Mouse (Mus musculus) olfactory bulb, adult 2 months (tissue): Measurements from ENCODE around the gene Sh3bp5. TPM values are rescaled to one million over a fixed set of nuclear protein-coding genes. Genes with fewer than 3 reads are reported as not detected.

ENCODE experiments used
- H3K27ac ChIP-seq: fragments of 200-500 bp; 2 replicates; pipeline ENCODE4 v1.5.1; 2012; ENCODE audit warnings: low read depth, low read length; ENCODE audit not compliant: insufficient read depth
- H3K4me1 ChIP-seq: fragments of 200-500 bp; 2 replicates; pipeline ENCODE4 v1.6.1; 2012; ENCODE audit warnings: low read length; ENCODE audit not compliant: control insufficient read depth, insufficient read depth
- H3K4me3 ChIP-seq: fragments of 200-500 bp; 2 replicates; pipeline ENCODE4 v1.5.1; 2012; ENCODE audit warnings: mild to moderate bottlenecking, low read depth, low read length, moderate library complexity; ENCODE audit not compliant: insufficient read depth
- CTCF ChIP-seq: fragments of 200-500 bp; IDR thresholded peaks from 2 replicates; pipeline ENCODE4 v1.5.1; 2012; ENCODE audit warnings: low read depth, mild to moderate bottlenecking, low read length, moderate library complexity; ENCODE audit not compliant: insufficient read depth
- POLR2A ChIP-seq: fragments of 200-500 bp; IDR thresholded peaks from 2 replicates; pipeline ENCODE4 v1.6.1; 2012; ENCODE audit warnings: mild to moderate bottlenecking, low read depth, low read length, moderate library complexity; ENCODE audit not compliant: insufficient read depth
- WGBS: fragments of 180-500 bp; shearing (Covaris S2); methylation state at CpG from one replicate; pipeline ENCODE4 v1.1.7; 2018; 5-methylcytosine and 5-hydroxymethylcytosine counted together
- polyA plus RNA-seq: library from polyadenylated mRNA; stranded (reverse); fragments of >200 nt; gene quantifications from 2 replicates; pipeline ENCODE4 v1.2.4, GENCODE M21; 2012; ENCODE audit warnings: low replicate concordance; ENCODE audit not compliant: missing spikeins, insufficient read depth, insufficient read length

Gene Sh3bp5
- polyA plus RNA-seq, 1 experiment: not detected

GRCm38 (mm10) chr14:31414967-31415376 lies 20.9 kb downstream of the Sh3bp5 start:
- 79% methylated on average over 7 of the region's 7 CpGs for WGBS
- Histone ChIP-seq H3K4me3 (no peak overlapping the region), H3K4me1 (peaks cover 40% of the 10 kb centered on the region), H3K27ac (no peak overlapping the region)
- no peak for TF ChIP-seq POLR2A
- TF ChIP-seq CTCF: no peak

GRCm38 (mm10) chr14:31414235-31414966 lies 21.5 kb downstream of the Sh3bp5 start:
- H3K27ac ChIP-seq: no peak overlapping the region
- no peak for TF ChIP-seq CTCF
- TF ChIP-seq POLR2A: no peak
- no peak overlapping the region for H3K4me3 ChIP-seq
- 78% methylated on average over 10 of the region's 10 CpGs for WGBS
- peaks cover 40% of the 10 kb centered on the region for H3K4me1 ChIP-seq

- Histone ChIP-seq H3K4me1 (peaks cover 40% of the 10 kb centered on the region), H3K4me3 (no peak overlapping the region), H3K27ac (no peak overlapping the region)
- 56% methylated on average over 6 of the region's 6 CpGs for WGBS
- TF ChIP-seq CTCF: no peak
- TF ChIP-seq POLR2A: no peak
These were observed 22.3 kb downstream of the Sh3bp5 start for GRCm38 (mm10) chr14:31413475-31414086.

GRCm38 (mm10) chr14:31412651-31413056 lies 23.2 kb downstream of the Sh3bp5 start:
- H3K4me1 ChIP-seq: peaks cover 37% of the 10 kb centered on the region
- H3K27ac ChIP-seq: no peak overlapping the region
- 86% methylated on average over 10 of the region's 10 CpGs for WGBS
- TF ChIP-seq POLR2A (no peak), CTCF (no peak)
- no peak overlapping the region for H3K4me3 ChIP-seq

- Histone ChIP-seq H3K4me3 (no peak overlapping the region), H3K4me1 (peaks cover 26% of the 10 kb centered on the region; the same call in 1 of the 2 replicates), H3K27ac (no peak overlapping the region)
- WGBS: 94% methylated on average over 4 of the region's 4 CpGs
- no peak for TF ChIP-seq POLR2A
- TF ChIP-seq CTCF: no peak
These were observed 25.1 kb downstream of the Sh3bp5 start for GRCm38 (mm10) chr14:31410737-31411136.

- no peak overlapping the region for H3K27ac ChIP-seq
- 95% methylated on average over 9 of the region's 9 CpGs for WGBS
- no peak for TF ChIP-seq POLR2A
- H3K4me1 ChIP-seq: peaks cover 22% of the 10 kb centered on the region; the same call in 1 of the 2 replicates
- H3K4me3 ChIP-seq: no peak overlapping the region
These were observed 25.7 kb downstream of the Sh3bp5 start for GRCm38 (mm10) chr14:31410123-31410724.

GRCm38 (mm10) chr14:31408666-31409065 lies 27.2 kb downstream of the Sh3bp5 start:
- Histone ChIP-seq H3K4me1 (peaks cover 15% of the 10 kb centered on the region; the same call in 1 of the 2 replicates), H3K27ac (no peak overlapping the region), H3K4me3 (no peak overlapping the region)
- TF ChIP-seq POLR2A: no peak
- TF ChIP-seq CTCF: no peak
- WGBS: 77% methylated on average over 8 of the region's 8 CpGs

- Histone ChIP-seq H3K4me3 (no peak overlapping the region), H3K27ac (no peak overlapping the region), H3K4me1 (peaks cover 14% of the 10 kb centered on the region; the same call in 1 of the 2 replicates)
- TF ChIP-seq POLR2A (no peak), CTCF (no peak)
- 87% methylated on average over 6 of the region's 6 CpGs for WGBS
These were observed 27.8 kb downstream of the Sh3bp5 start for GRCm38 (mm10) chr14:31407911-31408604.
